13 mouse cellular contexts compared by ENCODE assay signal in the genomic region with DNA sequence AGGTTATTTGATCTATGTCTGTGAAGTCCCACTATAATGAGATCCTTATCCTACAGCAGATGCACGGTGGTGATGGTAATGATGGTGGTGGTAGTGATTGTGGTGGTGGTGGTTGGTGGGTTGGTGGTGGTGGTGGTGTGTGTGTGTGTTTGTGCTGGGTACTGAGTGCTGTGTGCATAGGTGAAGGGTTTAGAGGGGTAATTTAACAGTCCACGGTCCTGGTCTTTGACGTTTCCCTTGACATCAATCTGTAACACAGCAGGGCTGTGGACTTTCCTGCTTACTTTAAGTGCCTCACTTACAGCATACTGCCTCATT. TPM values are rescaled to one million over a fixed set of nuclear protein-coding genes. Genes with fewer than 3 reads are reported as not detected.
DNase-seq lines count a peak whose midpoint lies in the region; ATAC-seq and TF ChIP-seq lines count a peak whose summit lies in the region.
"Had no signal": no experiment of that assay in that cellular context is flagged by ENCODE, and none has a peak within 500 bp of the region (broad histone marks: within the 10 kb centered on the region; RNA-seq: fewer than 3 reads in every experiment).

No protein-coding gene starts in this region.

- TF ChIP-seq CTCF in hindbrain, postnatal 0 days (IDR thresholded peaks at IDR 0.05; ENCODE audit: low read depth), result no peak
- TF ChIP-seq CTCF in gastrocnemius, adult 2 months (IDR thresholded peaks at IDR 0.05), result no peak

- no peak overlapping the region for H3K4me3 ChIP-seq in hindbrain, embryonic 11.5 days (ENCODE audit: low read depth, low read length)
- no peak overlapping the region for H3K4me3 ChIP-seq in hindbrain, postnatal 0 days (ENCODE audit: low read length)
- H3K4me3 ChIP-seq in embryonic facial prominence, embryonic 11.5 days (ENCODE audit: low read depth, low read length), result no peak overlapping the region
- H3K4me3 ChIP-seq in hindbrain, embryonic 14.5 days (replicated peaks; ENCODE audit: low read length), result no peak overlapping the region
- H3K4me3 ChIP-seq in gastrocnemius, adult 2 months, result no peak overlapping the region
- H3K4me3 ChIP-seq: neural tube, embryonic 12.5 days had no signal

- peak overlapping the region; percentile 45 for H3K27ac ChIP-seq in hindbrain, embryonic 11.5 days (ENCODE audit: low read depth, low read length)
- H3K27ac ChIP-seq in hindbrain, postnatal 0 days, result no peak overlapping the region
- H3K27ac ChIP-seq in embryonic facial prominence, embryonic 11.5 days (replicated peaks; ENCODE audit: low read depth, low read length), result peak overlapping the region; percentile 53
- H3K27ac ChIP-seq in hindbrain, embryonic 14.5 days, result peak overlapping the region; percentile 57
- no peak overlapping the region for H3K27ac ChIP-seq in gastrocnemius, adult 2 months
- H3K27ac ChIP-seq: neural tube, embryonic 12.5 days had no signal

- intact Hi-C loops in gastrocnemius, adult 2 months (cut with DNase I), result no loop called here
- intact Hi-C loops in left cerebral cortex, postnatal 4 days (cut with DNase I), result no loop called here

- H3K9me3 ChIP-seq in hindbrain, embryonic 11.5 days (ENCODE audit: control insufficient read depth, low read length), result no peaks in the 10 kb centered on the region
- no peaks in the 10 kb centered on the region for H3K9me3 ChIP-seq in hindbrain, postnatal 0 days (ENCODE audit: low read length)
- H3K9me3 ChIP-seq in embryonic facial prominence, embryonic 11.5 days (replicated peaks; ENCODE audit: control insufficient read depth, low read length), result no peaks in the 10 kb centered on the region
- no peaks in the 10 kb centered on the region for H3K9me3 ChIP-seq in hindbrain, embryonic 14.5 days (ENCODE audit: control insufficient read depth, low read length)
- H3K9me3 ChIP-seq: neural tube, embryonic 12.5 days had no signal

- 57% methylated on average over 3 of the region's 3 CpGs for WGBS in hindbrain, embryonic 11.5 days
- WGBS in hindbrain, postnatal 0 days, result 45% methylated on average over 3 of the region's 3 CpGs
- 8% methylated on average over 3 of the region's 3 CpGs for WGBS in embryonic facial prominence, embryonic 11.5 days
- 53% methylated on average over 3 of the region's 3 CpGs for WGBS in hindbrain, embryonic 14.5 days

- no peak overlapping the region for H3K9ac ChIP-seq in hindbrain, embryonic 11.5 days (ENCODE audit: low read depth, low read length)
- no peak overlapping the region for H3K9ac ChIP-seq in hindbrain, postnatal 0 days (replicated peaks; ENCODE audit: low read length)
- H3K9ac ChIP-seq in embryonic facial prominence, embryonic 11.5 days (replicated peaks; ENCODE audit: low read length), result no peak overlapping the region
- no peak overlapping the region for H3K9ac ChIP-seq in hindbrain, embryonic 14.5 days
- H3K9ac ChIP-seq: neural tube, embryonic 12.5 days had no signal

- H3K36me3 ChIP-seq in hindbrain, embryonic 11.5 days (ENCODE audit: control insufficient read depth, insufficient read depth, low read length), result no peaks in the 10 kb centered on the region
- H3K36me3 ChIP-seq in hindbrain, postnatal 0 days (ENCODE audit: insufficient read depth, low read length), result no peaks in the 10 kb centered on the region
- no peaks in the 10 kb centered on the region for H3K36me3 ChIP-seq in embryonic facial prominence, embryonic 11.5 days (replicated peaks; ENCODE audit: control insufficient read depth, insufficient read depth, low read depth, low read length)
- no peaks in the 10 kb centered on the region for H3K36me3 ChIP-seq in hindbrain, embryonic 14.5 days (replicated peaks; ENCODE audit: control insufficient read depth, insufficient read depth)
- H3K36me3 ChIP-seq: neural tube, embryonic 12.5 days had no signal

- H3K4me1 ChIP-seq in hindbrain, embryonic 11.5 days (replicated peaks; ENCODE audit: control insufficient read depth, insufficient read depth, low read length), result 0 out of 2 replicates have a peak, but pooled peaks cover 2% of the 10 kb centered on the region
- peaks cover 3% of the 10 kb centered on the region; the same call in 1 of the 2 replicates for H3K4me1 ChIP-seq in hindbrain, postnatal 0 days (ENCODE audit: insufficient read depth, low read length)
- peaks cover 3% of the 10 kb centered on the region; the same call in 1 of the 2 replicates for H3K4me1 ChIP-seq in embryonic facial prominence, embryonic 11.5 days (ENCODE audit: control insufficient read depth, insufficient read depth, low read length)
- peaks cover 14% of the 10 kb centered on the region; the same call in 1 of the 2 replicates for H3K4me1 ChIP-seq in hindbrain, embryonic 14.5 days (replicated peaks; ENCODE audit: control insufficient read depth, insufficient read depth, low read length)

- ATAC-seq in hindbrain, embryonic 11.5 days (ENCODE audit: low FRiP score), result no peak
- ATAC-seq in hindbrain, postnatal 0 days, result no peak
- peak; percentile 63; the same call in 1 of the 2 replicates for ATAC-seq in embryonic facial prominence, embryonic 11.5 days (replicated peaks; ENCODE audit: insufficient number of reproducible peaks, low FRiP score, low TSS enrichment, low read depth)
- no peak for ATAC-seq in hindbrain, embryonic 14.5 days (ENCODE audit: low FRiP score)

- H3K27me3 ChIP-seq in hindbrain, embryonic 11.5 days (ENCODE audit: control insufficient read depth, insufficient read depth, low read length), result no peaks in the 10 kb centered on the region
- H3K27me3 ChIP-seq in hindbrain, postnatal 0 days (ENCODE audit: insufficient read depth, low read length), result no peaks in the 10 kb centered on the region
- H3K27me3 ChIP-seq in embryonic facial prominence, embryonic 11.5 days (ENCODE audit: control insufficient read depth, insufficient read depth, low read length), result no peaks in the 10 kb centered on the region
- H3K27me3 ChIP-seq in hindbrain, embryonic 14.5 days (ENCODE audit: control insufficient read depth, insufficient read depth, low read length), result no peaks in the 10 kb centered on the region
- H3K27me3 ChIP-seq: CH12.LX; neural tube, embryonic 12.5 days had no signal

- no peak for DNase-seq in hindbrain, embryonic 11.5 days (ENCODE audit: low spot score)
- no peak for DNase-seq in hindbrain, postnatal 0 days (ENCODE audit: low spot score)
- DNase-seq in MN1 (ENCODE audit: low spot score), result peak; percentile 20
- DNase-seq in embryonic facial prominence, embryonic 11.5 days (ENCODE audit: low spot score), result no peak
- DNase-seq in hindbrain, embryonic 14.5 days (ENCODE audit: low spot score), result no peak
- no peak for DNase-seq in gastrocnemius, adult 2 months
- DNase-seq in left cerebral cortex, postnatal 4 days, result no peak
- no peak for DNase-seq in yolk sac, embryonic 10.5 days (ENCODE audit: low spot score)
- DNase-seq: adrenal gland, postnatal 14 days; cerebellum, adult 11 months; gastrocnemius, postnatal 10 days had no signal

- H3K4me2 ChIP-seq in hindbrain, embryonic 11.5 days (replicated peaks; ENCODE audit: low read depth, low read length), result no peak overlapping the region
- no peak overlapping the region for H3K4me2 ChIP-seq in hindbrain, postnatal 0 days (ENCODE audit: low read depth, low read length)
- H3K4me2 ChIP-seq in embryonic facial prominence, embryonic 11.5 days (ENCODE audit: low read depth, low read length), result no peak overlapping the region
- H3K4me2 ChIP-seq in hindbrain, embryonic 14.5 days (replicated peaks), result no peak overlapping the region
- H3K4me2 ChIP-seq: neural tube, embryonic 12.5 days had no signal

RNA-seq across cellular contexts. Expression of gene Nfib, which starts 13.6 kb away (rescaled TPM):
- polyA plus RNA-seq in hindbrain, embryonic 11.5 days (2014; fragmentation: Nextera tagmentation; extraction: Ambion mirVana), result 28.6 and 38.6 TPM in 2 replicates
- total RNA-seq in hindbrain, postnatal 0 days (2014; rRNA removed), result 91.5 and 112 TPM in 2 replicates
- 69.8 and 73.3 TPM in 2 replicates for polyA plus RNA-seq in hindbrain, postnatal 0 days (2015; fragmentation: Nextera tagmentation; extraction: Ambion mirVana)
- polyA plus RNA-seq in embryonic facial prominence, embryonic 11.5 days (2014; fragmentation: Nextera tagmentation; extraction: Ambion mirVana), result 30.9 and 33.3 TPM in 2 replicates
- 75.7 and 90.8 TPM in 2 replicates for polyA plus RNA-seq in hindbrain, embryonic 14.5 days (2014; fragmentation: Nextera tagmentation; extraction: Ambion mirVana)
- 10 to 100 TPM; 67.9 to 93.6 TPM for total RNA-seq in gastrocnemius, adult 2 months (2021)
- 100 to 1,000 TPM; 216 to 233 TPM for total RNA-seq in left cerebral cortex, postnatal 4 days (2021)

Comparison
In these comparisons a context has a peak if more than half of its experiments do, and no peak if none do; other contexts are left out.
1. H3K27ac ChIP-seq: peak in hindbrain, embryonic 11.5 days (single experiment), embryonic facial prominence, embryonic 11.5 days (single experiment) and hindbrain, embryonic 14.5 days (single experiment); none in hindbrain, postnatal 0 days (single experiment) and gastrocnemius, adult 2 months (single experiment).